Mouse (Mus musculus) erythroblast, embryonic 14.5 days (primary cell): ENCODE results near the gene Efna3.

ENCODE experiments used
- GATA1 ChIP-seq: IDR thresholded peaks from 2 replicates; pipeline ENCODE4 v1.6.1; 2012; ENCODE audit warnings: low read length, inconsistent platforms, mixed read lengths
- TAL1 ChIP-seq: IDR thresholded peaks from 3 replicates; pipeline ENCODE4 v1.6.1; 2012; ENCODE audit warnings: low read length, inconsistent platforms, mixed read lengths

GRCm38 (mm10) chr3:89287286-89287685 lies 35.5 kb downstream of the Efna3 start:
- TF ChIP-seq TAL1: no peak
- no peak for TF ChIP-seq GATA1
